Mouse (Mus musculus): Measurements from ENCODE around the gene Hoxa7. TPM values are rescaled to one million over a fixed set of nuclear protein-coding genes. Genes with fewer than 3 reads are reported as not detected.

Gene Hoxa7
- total RNA-seq, 2 experiments from 2014 or later = 0.73 to 1.2 TPM

DNA sequence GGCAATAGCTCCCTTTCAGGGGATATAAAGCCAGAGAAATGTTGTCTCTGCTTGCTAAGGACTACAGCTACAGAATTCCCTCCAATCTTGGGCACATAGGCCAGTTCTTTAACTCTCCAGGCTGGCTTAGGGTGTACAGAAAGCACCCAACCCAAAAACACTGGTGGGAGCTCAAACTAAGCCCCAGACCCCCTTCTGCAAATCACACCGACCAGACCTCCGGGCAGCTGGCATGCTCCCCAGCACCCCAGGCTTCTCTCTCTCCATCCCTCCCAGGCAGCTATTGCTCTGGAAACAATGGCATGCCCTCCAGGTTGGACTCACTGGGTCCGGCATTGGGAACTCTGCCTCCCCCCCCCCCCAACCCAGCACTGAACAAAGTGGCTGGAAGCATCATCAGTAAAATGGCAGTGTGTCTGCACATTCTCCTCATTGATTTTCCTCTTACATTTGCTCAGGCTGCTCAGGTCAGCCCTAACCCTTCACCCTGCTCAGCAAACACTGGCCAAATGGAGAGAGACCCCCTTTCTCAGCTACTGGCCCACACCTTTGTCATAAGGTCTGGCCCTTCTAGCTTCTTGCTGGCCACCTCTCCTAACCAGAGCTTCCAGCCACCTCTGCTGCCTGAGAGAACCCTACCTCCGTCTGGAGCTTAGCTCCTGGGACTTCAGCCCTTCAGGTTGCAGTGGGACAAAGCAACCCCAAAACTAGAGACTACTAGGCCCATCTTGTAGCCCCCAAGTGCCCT, 42.6 kb downstream of the Hoxa7 start:
- no peak for ATAC-seq (ENCODE audit: poor library complexity, severe bottlenecking)

GRCm38 (mm10) chr6:52177806-52178205, 43.8 kb downstream of the Hoxa7 start:
- ATAC-seq (ENCODE audit: poor library complexity, severe bottlenecking) = no peak

- no peak for ATAC-seq (ENCODE audit: poor library complexity, severe bottlenecking)
Measured at GRCm38 (mm10) chr6:52177061-52177735, 44.5 kb downstream of the Hoxa7 start, which contains the start of gene 5730596B20Rik. Gene 5730596B20Rik, plus strand, starts transcription at chr6:52177498.

DNA sequence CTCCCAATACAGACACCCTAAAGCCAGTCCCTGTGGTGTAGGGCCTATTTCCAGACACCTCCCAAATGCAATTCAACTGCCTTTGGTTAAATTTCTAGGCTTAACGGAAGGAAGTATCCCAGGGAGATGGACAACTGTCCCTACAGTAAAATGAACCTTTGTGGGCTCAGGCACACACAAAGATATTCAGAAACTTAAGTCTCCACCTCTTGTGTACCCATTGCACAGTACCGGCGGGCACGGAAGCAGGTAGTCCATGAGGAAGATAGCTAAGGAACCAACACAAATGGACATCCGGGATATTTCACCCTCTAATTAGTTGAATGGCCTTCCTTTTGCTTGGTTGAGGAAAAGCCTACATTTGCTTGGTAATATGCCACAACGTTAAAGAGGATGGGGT, 45.3 kb downstream of the Hoxa7 start:
- ATAC-seq (ENCODE audit: poor library complexity, severe bottlenecking) = no peak

- no peak for ATAC-seq (ENCODE audit: poor library complexity, severe bottlenecking)
Measured at GRCm38 (mm10) chr6:52175864-52176263, 45.8 kb downstream of the Hoxa7 start.

DNA sequence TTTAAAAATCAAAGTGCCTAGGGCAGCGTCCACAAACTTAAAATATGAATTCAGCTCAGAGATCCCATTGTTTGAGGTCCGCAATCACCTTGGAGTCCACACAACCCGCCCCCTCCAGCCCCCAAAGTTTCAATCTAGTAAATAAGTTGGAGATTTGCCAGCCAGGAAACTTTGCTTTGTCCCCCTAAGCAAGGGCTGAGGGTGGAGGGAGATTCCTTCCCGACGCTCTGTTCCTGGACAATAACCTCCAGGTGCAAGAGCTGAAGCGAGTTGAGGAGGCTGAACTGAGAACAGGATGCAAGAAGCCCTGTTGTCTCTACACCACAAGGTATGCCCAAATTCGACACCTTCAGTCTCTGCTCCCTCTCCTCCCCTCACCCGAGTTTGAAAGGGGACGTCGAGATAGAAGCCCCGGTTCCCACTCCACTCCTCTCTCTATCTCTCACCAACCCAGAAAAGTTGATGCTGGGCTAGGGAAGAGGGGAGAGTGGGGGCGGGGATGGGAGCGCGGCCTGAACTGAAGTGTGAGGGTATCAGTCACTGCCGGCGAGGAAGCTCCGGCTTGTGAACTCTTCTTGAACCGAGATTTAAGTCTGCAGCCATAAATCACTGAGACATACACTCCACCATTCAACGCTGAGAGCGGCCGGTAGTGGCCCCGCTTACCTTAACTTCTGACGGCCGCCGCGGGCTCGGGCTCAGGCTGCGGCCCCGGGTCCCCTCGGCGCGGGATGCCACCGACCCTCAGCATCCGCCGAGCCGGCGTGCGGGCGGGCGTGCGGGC, 46.5 kb downstream of the Hoxa7 start:
- no peak for ATAC-seq (ENCODE audit: poor library complexity, severe bottlenecking)

DNA sequence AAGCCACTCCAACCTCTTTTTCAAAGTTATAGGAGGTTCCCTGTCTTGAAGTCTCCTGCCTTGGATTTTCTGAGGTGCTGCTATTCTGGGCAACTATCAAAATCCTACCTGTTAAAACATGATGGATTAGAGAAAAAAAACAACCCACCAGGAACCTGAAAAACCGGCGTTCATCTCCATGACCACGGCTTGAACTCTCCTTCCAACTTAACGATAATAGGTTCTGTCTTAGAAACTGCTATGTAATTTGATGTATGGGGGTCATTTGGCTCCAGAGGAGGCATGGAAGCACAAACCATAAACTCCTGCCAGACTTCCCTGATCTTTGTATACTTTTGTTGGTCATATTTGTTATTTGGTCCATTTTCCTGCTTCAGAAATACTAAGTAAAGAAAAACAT, 48.0 kb downstream of the Hoxa7 start:
- no peak for ATAC-seq (ENCODE audit: poor library complexity, severe bottlenecking)

- no peak for ATAC-seq (ENCODE audit: poor library complexity, severe bottlenecking)
Measured at GRCm38 (mm10) chr6:52172501-52172900, 49.2 kb downstream of the Hoxa7 start.

GRCm38 (mm10) chr6:52171938-52172337, 49.7 kb downstream of the Hoxa7 start:
- no peak for ATAC-seq (ENCODE audit: poor library complexity, severe bottlenecking)

DNA sequence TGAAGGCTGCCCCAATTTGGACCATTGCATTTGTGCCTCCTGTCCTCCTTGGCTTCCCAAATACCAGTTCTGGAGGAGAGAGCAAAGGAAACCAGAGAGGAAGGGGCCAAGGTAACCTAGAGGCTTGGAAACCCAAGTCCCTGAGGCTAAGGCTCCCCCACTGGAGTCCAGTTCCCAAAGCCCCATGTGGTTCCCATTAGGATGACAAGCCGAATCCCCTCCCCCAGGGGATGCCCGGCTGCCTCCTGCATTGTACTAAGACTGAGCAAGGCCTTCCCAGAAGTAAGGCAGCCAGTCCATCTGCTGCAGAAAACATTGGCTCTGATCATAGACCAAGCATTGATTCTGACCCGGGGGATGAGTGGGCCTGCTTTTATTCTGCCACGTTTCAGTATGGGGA, 50.3 kb downstream of the Hoxa7 start:
- no peak for ATAC-seq (ENCODE audit: poor library complexity, severe bottlenecking)

DNA sequence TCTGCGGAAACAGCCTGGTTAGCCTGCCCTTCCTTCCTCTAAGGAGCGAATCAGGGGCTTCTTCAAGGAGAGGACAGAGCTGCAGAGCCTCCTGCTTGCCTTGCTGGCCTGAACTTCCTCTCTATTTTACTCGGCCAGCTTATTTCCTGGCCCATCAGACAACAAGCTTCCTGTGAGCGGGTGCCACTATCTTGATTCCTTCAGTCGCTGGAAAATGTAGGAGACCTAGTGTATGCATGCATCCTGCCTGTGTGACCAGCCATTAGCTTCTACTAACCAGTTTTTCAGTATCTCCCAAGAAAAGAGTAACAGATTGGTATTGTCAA, 50.8 kb downstream of the Hoxa7 start:
- no peak for ATAC-seq (ENCODE audit: poor library complexity, severe bottlenecking)

GRCm38 (mm10) chr6:52170166-52170897, 51.3 kb downstream of the Hoxa7 start:
- no peak for ATAC-seq (ENCODE audit: poor library complexity, severe bottlenecking)

DNA sequence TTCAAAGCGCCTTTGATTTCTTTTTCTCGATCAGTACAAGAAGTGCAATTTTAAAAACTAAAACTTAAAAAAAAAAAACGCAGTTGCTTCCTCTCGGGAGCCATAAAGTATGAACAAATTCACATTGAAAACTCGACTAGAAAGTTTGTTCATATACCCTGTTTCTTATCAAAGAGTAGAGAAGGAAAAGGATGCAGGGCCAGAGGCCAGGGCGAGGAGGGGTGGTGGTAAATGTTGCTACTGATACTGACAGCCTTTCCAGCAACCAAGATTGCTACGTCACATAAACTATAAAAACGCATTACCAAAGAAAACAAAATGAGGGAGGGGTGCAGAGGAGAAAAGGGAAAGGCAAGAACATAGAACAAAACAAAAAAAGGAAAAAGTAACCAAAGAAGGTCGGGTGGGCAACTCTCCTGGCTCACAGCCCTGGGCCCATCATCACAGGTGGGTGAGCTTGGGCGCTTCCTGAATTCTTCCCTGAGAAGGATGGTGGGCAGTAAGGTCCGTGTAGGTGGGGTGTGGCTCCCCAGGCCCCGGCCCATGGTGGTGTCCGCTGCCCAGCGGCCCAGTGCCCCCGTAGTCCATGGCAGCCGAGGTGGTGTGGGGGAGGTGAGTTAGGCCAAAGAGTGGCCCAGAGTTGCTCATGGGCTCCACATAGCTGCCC, 52.0 kb downstream of the Hoxa7 start:
- no peak for ATAC-seq (ENCODE audit: poor library complexity, severe bottlenecking)

DNA sequence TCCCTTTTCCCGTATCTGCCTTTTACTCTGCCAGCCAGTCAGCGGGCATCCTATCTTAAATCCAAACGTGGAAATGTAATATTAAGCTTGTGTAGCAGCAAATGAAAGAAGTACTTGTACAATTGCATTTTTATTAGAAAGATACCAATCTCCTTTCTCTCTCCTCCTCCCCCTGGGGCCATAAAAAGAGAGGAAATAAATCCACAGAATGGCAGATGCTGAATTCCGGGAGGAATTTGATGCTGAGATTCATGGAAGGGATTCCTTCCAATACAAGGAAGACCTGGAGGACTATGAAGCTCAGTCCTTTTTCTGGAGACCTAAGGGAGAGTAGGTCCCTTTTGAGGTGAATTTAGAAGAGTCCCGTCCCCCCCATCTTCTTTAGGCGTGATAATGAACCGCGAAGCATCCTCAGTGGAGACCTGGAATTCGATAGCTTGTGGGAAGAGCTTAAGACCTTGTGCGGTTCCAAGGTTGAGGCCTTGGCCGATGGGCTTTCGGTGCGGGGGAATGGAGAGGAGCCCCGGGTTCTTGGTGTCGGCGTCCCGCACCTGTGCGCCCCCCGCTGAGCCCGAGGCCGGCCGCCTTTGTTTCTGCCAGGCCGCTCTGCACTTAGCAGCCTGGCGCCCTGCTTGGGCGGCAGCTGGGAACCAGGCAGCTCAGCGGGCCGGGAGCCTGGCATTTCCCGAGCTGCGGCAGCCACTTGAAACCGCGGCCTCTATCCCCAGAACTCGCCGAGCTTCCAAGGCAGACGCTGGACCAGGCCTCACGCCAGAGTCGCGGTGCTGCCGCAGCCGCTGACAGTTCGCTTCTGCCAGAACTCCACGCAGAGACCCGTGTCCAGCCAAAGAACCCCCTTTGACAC, 53.2 kb downstream of the Hoxa7 start:
- ATAC-seq (ENCODE audit: poor library complexity, severe bottlenecking) = no peak

GRCm38 (mm10) chr6:52167736-52168161, 53.9 kb downstream of the Hoxa7 start:
- no peak for ATAC-seq (ENCODE audit: poor library complexity, severe bottlenecking)

DNA sequence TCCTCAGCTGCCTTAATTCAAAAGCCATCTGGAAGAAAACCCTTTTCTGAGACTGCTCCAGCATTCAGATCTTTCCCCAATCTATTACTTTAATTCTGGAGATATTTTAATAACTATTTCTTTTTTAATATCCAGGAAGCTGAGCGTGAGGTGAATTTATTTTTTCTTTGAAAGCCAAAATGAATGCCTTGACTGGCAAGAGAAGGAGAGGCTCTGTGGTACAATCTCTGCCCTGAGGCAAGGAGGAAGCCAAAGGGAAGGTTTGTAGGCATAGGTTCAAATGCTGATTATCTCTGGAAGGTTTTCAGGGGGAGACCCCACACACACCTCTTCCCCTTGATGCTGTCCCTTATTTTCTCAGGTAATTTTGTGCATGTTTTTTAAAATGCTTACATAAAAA, 54.5 kb downstream of the Hoxa7 start:
- no peak for ATAC-seq (ENCODE audit: poor library complexity, severe bottlenecking)

- no peak for ATAC-seq (ENCODE audit: poor library complexity, severe bottlenecking)
Measured at GRCm38 (mm10) chr6:52166431-52167077, 55.1 kb downstream of the Hoxa7 start.

GRCm38 (mm10) chr6:52165441-52166370, 55.9 kb downstream of the Hoxa7 start:
- ATAC-seq (ENCODE audit: poor library complexity, severe bottlenecking) = no peak

Measured in megakaryocyte, adult 5-6 weeks (primary cell).